Mouse (Mus musculus): Measurements from ENCODE around the gene Cep85l.

Gene Cep85l

GRCm38 (mm10) chr10:53337162-53337923, 42.4 kb downstream of the Cep85l start, which contains the start of gene Pln:
Gene Pln (plus strand): TSS chr10:53337667.
- 88% methylated on average over 6 of the region's 6 CpGs for WGBS

GRCm38 (mm10) chr10:53335974-53336373, 43.8 kb downstream of the Cep85l start:
- 82% methylated on average over 3 of the region's 3 CpGs for WGBS

- 87% methylated on average over 2 of the region's 2 CpGs for WGBS
These were observed 44.5 kb downstream of the Cep85l start for GRCm38 (mm10) chr10:53335266-53335665.

DNA sequence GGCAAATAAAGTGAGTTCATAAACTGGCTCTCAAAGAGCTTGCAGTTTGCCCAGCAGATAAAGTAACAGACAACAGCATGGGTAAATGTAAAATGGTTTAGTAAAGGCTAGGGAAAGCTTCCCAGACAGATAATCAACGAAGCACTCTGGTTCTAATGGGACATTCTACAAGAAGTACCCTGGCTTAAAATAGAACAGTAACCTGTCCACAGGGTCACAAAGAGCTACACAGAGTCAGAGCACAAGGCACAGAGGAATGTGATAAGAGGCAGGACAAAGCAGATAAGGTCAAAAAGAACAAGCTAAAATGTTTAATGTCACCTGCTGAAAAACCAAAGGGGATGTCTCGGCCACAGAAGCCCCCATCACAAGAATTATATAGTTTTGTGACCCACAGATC, 47.0 kb downstream of the Cep85l start:
- 73% methylated on average over 2 of the region's 2 CpGs for WGBS

GRCm38 (mm10) chr10:53329257-53329656, 50.5 kb downstream of the Cep85l start:
- 49% methylated on average over 3 of the region's 3 CpGs for WGBS

DNA sequence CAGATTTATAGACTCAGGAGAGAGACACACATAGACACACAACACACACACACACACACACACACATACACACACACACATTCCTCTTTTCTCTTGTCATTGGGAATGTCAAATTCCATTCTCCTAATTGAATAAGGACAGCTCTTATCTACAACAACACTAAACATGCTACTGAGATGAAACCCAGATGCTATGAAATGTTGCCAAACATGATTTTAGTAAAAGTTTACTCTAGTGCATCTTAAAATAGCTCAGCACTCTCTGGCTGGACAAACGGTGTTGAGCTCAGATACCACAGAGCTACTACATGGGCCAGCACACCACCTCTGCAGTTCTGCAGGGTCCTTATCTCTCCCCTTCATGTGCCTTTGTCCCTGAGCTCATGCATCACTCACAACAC, 55.1 kb downstream of the Cep85l start:
- WGBS: 8% methylated on average over 1 of the region's 1 CpGs

- 81% methylated on average over 3 of the region's 3 CpGs for WGBS
These were observed 73.1 kb downstream of the Cep85l start for GRCm38 (mm10) chr10:53306674-53307073.

- 36% methylated on average over 3 of the region's 3 CpGs for whole genome bisulfite sequencing
These were observed 73.9 kb downstream of the Cep85l start for GRCm38 (mm10) chr10:53305867-53306266.

GRCm38 (mm10) chr10:53262021-53262420, 117.7 kb downstream of the Cep85l start:
- 68% methylated on average over 1 of the region's 1 CpGs for WGBS

GRCm38 (mm10) chr10:53235381-53235780, 144.4 kb downstream of the Cep85l start:
- 73% methylated on average over 6 of the region's 6 CpGs for WGBS

- WGBS: 91% methylated on average over 2 of the region's 2 CpGs
These were observed 145.1 kb downstream of the Cep85l start for GRCm38 (mm10) chr10:53234683-53235082.

DNA sequence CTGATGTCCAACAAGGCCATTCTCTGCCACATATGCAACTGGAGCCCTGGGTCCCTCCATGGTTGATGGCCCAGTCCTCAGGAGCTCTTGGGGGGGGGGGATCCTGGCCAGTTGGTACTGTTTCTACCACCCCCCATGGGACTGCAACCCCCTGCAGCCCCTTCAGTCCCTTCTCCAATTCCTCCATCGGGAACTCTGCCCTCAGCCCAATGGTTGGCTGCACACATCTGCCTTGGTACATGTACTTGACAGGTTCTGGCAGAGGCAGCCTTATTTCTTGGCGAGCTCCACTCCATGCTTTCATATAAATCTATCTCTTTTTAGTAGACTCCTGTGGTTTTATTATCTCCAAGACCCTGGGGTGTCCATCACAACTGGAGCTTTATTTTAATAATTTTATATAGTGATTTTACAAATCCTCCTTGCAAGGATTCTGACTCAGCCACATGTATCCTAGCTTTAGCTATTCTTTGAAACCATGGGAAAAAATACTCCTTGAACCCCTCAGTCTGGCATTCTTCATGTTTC, 145.6 kb downstream of the Cep85l start:
- 71% methylated on average over 2 of the region's 2 CpGs for WGBS

- 73% methylated on average over 2 of the region's 2 CpGs for WGBS
These were observed 150.6 kb downstream of the Cep85l start for GRCm38 (mm10) chr10:53229190-53229589.

All from cerebral cortex, adult 2 months (tissue).